Mouse (Mus musculus) right cerebral cortex, postnatal 14 days (tissue): Measurements from ENCODE around the gene Podn.
"Not testable (repeated sequence)": the region's sequence is repeated elsewhere in the genome, so short reads cannot be mapped to it uniquely, and the experiment has no call there.

Experiments
- DNase-seq: peaks from one replicate; pipeline ENCODE4 v3.0.0; 2022

The Podn gene

GRCm38 (mm10) chr4:108096345-108096744 is at the start of gene Podn:
Podn (minus strand) TSS chr4:108096445.
- DNase-seq, result no peak

GRCm38 (mm10) chr4:108145554-108145953 is 49.3 kb upstream of the Podn start:
- not testable (repeated sequence) for DNase-seq

GRCm38 (mm10) chr4:108144880-108145279 is 48.6 kb upstream of the Podn start, which contains the start of gene Scp2:
Scp2 (minus strand) TSS chr4:108144998.
- DNase-seq, result no peak

GRCm38 (mm10) chr4:108143778-108144177 is 47.5 kb upstream of the Podn start:
- no peak for DNase-seq

DNA sequence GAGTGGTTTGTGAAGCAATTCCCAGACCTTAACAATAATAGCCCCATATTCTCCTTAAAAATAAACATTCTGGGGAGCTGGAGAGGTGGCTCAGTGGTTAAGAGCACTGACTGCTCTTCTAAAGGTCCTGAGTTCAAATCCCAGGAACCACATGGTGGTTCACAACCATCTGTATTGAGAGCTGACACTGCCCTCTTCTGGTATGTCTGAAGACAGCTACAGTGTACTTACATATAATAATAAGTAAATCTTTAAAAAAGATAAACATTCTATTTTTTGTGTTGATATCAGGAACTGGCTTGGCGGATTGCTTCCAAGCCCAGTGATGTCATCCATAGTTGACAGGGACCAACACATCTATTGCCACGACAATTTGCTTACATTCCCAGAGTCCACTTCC is 46.9 kb upstream of the Podn start:
- DNase-seq, result not testable (repeated sequence)

GRCm38 (mm10) chr4:108136938-108137337 is 40.7 kb upstream of the Podn start:
- no peak for DNase-seq

DNA sequence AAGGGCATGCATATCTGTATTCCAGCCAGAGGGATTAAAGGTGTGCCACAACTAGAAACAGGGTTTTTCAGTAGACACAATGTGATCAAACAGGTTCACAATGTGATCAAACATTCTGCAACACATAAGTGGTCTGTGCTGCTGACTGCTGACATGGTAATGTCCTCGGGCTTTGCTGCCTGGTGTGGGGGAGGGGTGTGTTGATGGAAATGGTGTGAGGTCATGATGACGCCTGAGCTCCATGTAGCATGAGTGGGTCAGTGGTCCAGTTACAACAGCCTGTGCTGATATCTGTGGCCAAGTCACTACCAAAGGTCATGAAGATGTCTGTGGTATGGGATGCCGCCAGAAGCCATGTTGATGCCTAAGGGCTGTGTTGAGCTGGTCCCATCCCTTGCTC is 34.2 kb upstream of the Podn start:
- DNase-seq, result no peak

- no peak for DNase-seq
These were observed 32.1 kb upstream of the Podn start for GRCm38 (mm10) chr4:108128339-108128738.

GRCm38 (mm10) chr4:108127516-108127915 is 31.3 kb upstream of the Podn start:
- DNase-seq, result no peak

GRCm38 (mm10) chr4:108126260-108126659 is 30.0 kb upstream of the Podn start:
- no peak for DNase-seq

DNA sequence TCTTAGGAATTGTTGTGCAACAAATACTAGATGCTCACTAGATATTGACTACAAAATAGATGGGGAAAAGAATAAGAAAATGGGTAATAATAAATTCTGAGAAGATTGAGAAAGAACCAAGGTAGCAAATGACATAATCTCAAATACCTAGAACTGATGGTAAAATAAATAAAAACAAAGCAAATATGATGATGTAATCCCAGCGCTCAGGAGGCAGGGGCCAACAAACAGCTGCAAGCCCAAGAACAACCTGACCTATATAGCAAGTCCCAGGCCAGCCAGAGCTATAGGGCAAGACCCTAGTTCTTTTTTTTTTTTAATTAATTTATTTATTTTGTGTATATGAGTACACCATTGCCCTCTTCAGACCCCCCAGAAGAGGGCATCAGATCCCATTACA is 27.9 kb upstream of the Podn start:
- DNase-seq, result no peak

DNA sequence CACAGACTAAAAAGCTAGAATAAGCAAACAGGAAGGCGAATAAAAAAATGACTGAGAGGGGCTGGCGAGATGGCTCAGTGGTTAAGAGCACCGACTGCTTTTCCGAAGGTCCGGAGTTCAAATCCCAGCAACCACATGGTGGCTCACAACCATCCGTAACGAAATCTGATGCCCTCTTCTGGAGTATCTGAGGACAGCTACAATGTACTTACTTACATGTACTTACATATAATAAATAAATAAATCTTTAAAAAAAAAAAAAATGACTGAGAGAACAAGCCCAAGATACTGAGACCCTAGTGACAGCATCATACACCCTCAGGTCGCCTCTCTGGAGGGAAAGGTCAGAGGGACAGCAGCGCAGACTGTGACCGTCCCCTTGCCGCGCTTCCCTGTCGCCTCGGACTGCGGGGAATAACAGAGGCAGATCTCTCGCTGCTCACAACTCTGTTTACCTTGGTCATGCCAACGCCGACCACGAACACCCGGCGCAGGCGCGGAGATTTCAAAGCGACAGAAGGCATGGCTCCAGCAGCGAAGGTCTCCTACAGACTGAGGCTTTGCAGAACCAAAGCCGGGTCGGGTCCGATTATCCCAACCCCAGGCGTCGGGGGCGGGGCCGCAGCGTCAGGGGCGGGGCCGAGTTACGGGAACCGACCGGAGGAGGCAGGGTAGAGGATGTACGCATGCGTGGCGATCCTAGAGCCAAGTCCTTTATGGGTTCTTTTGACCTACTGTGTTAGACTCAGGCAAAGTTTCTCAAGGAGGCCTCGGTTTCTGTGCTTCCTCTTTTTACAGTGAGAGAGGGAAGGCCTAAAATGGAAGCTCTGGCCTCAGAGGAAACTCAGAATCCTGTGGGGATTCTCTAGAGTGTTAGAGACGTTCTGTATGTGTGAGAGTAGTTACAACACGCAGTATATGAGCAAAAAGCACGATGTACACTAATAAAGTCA is 22.0 kb upstream of the Podn start:
- DNase-seq, result peak; percentile 91

- DNase-seq, result no peak
These were observed 21.2 kb upstream of the Podn start for GRCm38 (mm10) chr4:108117488-108117887.

DNA sequence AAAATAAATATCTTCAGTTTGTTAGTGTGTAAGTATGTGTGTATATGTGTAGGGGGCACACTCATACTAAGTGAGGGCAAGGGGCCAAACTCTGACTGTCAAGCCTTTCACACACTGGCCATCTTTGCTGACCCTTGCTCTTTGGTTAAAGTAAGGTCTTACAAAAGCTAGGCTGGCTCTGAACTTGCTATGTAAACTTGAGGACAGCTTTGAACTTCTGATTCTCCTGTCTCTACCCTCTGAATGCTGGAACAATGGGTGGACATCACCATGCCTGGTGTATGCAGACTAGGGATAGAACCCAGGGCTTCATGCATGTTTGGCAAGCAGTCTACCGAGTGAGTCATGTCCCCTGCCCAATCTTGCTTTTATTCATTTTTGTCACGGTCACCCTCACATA is 20.2 kb upstream of the Podn start:
- DNase-seq, result no peak

DNA sequence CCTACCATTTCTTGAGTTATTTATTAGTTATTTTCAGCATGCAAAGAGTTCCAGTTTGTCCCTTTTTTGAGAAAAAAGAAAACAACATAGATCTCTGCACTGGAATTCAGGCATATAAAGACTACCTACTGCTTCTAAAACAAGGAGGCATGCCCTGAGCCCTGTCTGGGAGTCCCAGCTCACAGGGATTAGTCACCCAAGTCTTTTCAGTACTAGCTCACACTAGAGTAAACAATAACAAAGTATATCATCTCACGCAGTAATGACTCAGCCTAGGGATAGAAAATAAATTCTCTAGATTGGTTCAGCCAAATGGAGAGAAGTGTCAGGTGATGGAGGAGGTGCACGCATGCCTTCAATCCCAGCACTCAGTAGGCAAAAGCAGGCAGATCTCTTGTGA is 14.5 kb upstream of the Podn start:
- DNase-seq, result no peak

GRCm38 (mm10) chr4:108109728-108110127 is 13.5 kb upstream of the Podn start:
- no peak for DNase-seq

DNA sequence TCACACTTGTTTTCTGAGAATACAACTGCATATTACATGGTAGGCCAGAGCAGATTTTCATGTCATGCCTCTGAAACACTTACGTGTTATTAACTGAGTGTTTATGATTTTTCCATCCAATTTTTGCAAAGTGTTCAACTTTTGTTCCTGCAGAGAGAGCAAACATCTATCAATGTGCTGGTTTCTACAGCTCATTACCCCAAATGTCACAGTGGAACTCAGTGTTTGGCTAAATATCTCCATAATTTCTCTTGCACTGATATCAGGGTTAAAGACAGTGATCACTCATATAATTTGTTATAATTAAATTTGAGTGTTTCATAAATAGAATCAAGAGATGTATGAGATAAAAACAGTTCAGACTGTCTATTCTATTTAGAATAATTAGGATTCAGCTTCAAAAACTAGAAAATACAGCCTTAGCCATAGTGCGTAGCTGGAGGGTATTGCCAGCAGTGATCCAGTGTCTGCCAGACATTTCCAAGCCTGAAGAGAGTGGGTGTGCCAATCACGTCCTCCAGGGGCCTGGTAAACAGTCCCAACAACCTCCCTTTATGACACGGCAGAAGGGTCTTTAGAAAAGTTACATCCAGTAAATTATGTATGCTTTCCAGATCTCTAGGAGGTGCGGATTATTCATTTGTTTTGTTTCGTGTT is 3.4 kb downstream of the Podn start:
- no peak for DNase-seq

- no peak for DNase-seq
These were observed 12.3 kb downstream of the Podn start for GRCm38 (mm10) chr4:108083993-108084392.

GRCm38 (mm10) chr4:108083032-108083735 is 13.1 kb downstream of the Podn start:
- no peak for DNase-seq

DNA sequence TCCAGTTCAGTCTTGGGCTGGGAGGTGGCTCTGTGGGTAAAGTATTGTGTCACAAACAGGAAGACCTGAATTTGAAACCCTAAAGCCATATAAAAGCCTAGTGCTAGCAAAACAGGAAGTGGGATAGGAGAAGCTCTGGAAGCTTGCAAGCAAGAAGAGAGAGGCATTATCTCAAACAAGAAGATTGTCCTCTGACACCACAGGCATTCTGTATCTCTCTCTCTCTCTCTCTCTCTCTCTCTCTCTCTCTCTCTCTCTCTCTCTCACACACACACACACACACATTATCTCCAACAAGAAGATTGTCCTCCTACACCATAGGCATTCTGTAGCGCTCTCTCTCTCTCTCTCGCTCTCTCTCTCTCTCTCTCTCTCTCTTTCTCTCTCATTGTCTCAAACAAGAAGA is 13.8 kb downstream of the Podn start:
- no peak for DNase-seq

GRCm38 (mm10) chr4:108080876-108081275 is 15.4 kb downstream of the Podn start:
- no peak for DNase-seq

- no peak for DNase-seq
These were observed 16.5 kb downstream of the Podn start for GRCm38 (mm10) chr4:108079762-108080161.

- DNase-seq, result not testable (repeated sequence)
These were observed 17.1 kb downstream of the Podn start for GRCm38 (mm10) chr4:108079191-108079590.
